Mouse (Mus musculus): ENCODE data around the gene Tap1. TPM values are rescaled to one million over a fixed set of nuclear protein-coding genes. Genes with fewer than 3 reads are reported as not detected.

Tap1 gene
- polyA plus RNA-seq, 1 experiment from 2014 or later: 1.5 TPM

DNA sequence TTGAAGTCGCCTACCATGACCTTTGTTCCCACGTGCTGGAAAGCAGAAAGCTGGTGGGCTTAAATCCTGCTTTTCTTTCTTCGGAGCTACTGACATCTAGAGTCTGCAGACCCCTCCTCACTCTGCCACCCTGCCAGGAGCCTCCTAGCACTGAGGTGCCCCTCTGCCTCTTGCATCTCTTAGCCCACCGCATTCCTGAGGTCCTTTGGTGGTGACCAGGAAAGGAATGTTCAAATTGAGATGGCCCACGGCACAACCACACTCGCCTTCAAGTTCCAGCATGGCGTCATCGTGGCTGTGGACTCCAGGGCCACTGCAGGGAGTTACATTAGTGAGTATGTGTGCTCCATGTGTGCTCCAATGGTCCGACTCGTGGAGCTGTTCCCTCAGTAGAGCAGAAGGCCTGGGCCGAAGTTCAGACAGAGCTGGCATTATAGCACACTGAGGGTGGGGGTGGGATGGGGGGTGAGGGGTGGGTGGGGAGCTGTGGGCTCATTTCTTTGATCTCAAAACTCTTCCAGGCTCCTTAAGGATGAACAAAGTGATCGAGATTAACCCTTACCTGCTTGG lies 11.8 kb downstream of the Tap1 start:
- ATAC-seq (replicated peaks): no peak
- Histone ChIP-seq H3K4me2 (replicated peaks) (no peak overlapping the region), H3K36me3 (no peaks in the 10 kb centered on the region), H3K9me3 (no peaks in the 10 kb centered on the region), H3K4me3 (no peak overlapping the region), H3K4me1 (peaks cover 12% of the 10 kb centered on the region), H3K27me3 (peaks cover 54% of the 10 kb centered on the region), H3K9ac (replicated peaks) (no peak overlapping the region), H3K27ac (replicated peaks) (no peak overlapping the region)
- 58% methylated on average over 12 of the region's 12 CpGs for WGBS

DNA sequence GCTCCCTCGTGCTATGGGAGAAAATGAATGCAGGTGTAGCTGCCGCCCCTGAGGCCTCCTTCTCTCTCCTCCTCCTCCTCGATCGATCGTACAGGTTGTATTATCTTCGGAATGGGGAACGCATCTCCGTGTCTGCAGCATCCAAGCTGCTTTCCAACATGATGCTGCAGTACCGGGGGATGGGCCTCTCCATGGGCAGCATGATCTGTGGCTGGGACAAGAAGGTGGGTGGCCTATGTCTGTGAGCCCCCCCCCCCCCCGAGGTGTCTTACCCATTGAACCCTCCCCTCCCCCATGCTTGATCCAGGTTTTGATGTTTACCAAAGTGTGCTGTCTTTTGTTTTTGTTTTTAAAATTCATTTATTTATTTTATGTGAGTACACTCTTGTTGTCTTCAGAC lies 12.7 kb downstream of the Tap1 start:
- ATAC-seq (replicated peaks): no peak
- Histone ChIP-seq H3K4me2 (replicated peaks) (no peak overlapping the region), H3K4me3 (no peak overlapping the region), H3K4me1 (peaks cover 18% of the 10 kb centered on the region), H3K27me3 (peaks cover 51% of the 10 kb centered on the region), H3K9ac (replicated peaks) (no peak overlapping the region), H3K27ac (replicated peaks) (no peak overlapping the region), H3K9me3 (no peaks in the 10 kb centered on the region), H3K36me3 (no peaks in the 10 kb centered on the region)
- 82% methylated on average over 10 of the region's 10 CpGs for WGBS

DNA sequence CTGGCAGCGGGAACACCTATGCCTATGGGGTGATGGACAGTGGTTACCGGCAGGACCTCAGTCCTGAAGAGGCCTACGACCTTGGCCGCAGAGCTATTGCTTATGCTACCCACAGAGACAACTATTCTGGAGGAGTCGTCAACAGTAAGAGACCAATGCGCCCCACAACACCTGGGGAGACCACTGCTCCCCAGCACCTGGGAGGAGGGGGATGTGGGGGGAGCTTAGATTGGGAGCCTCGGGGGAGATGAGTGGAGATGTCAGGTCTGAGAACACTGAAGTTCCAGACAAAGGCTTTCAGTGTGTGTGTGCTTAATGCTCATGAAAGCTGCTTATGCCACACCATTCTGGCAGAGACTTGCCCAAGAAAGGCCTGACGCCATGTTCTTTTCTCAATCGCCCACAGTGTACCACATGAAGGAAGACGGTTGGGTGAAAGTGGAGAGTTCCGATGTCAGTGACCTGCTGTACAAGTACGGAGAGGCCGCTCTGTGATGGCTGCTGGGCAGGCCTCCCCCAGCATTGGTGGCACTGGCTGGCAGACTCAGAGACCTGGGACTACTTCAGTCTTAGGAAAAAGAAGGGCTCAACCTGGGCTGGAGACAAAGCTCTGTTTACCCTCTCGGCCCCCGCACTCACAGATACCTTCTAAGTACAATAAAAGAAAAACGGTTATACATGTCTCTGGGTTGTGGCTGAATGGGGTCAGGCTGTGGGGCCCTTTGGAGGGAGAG lies 13.6 kb downstream of the Tap1 start:
- H3K27ac ChIP-seq (replicated peaks): no peak overlapping the region
- no peak overlapping the region for H3K9ac ChIP-seq (replicated peaks)
- H3K27me3 ChIP-seq: peaks cover 52% of the 10 kb centered on the region
- 86% methylated on average over 16 of the region's 16 CpGs for WGBS
- no peak overlapping the region for H3K4me2 ChIP-seq (replicated peaks)
- no peak for ATAC-seq (replicated peaks)
- H3K9me3 ChIP-seq: no peaks in the 10 kb centered on the region
- no peak overlapping the region for H3K4me3 ChIP-seq
- H3K4me1 ChIP-seq: peaks cover 23% of the 10 kb centered on the region
- no peaks in the 10 kb centered on the region for H3K36me3 ChIP-seq

DNA sequence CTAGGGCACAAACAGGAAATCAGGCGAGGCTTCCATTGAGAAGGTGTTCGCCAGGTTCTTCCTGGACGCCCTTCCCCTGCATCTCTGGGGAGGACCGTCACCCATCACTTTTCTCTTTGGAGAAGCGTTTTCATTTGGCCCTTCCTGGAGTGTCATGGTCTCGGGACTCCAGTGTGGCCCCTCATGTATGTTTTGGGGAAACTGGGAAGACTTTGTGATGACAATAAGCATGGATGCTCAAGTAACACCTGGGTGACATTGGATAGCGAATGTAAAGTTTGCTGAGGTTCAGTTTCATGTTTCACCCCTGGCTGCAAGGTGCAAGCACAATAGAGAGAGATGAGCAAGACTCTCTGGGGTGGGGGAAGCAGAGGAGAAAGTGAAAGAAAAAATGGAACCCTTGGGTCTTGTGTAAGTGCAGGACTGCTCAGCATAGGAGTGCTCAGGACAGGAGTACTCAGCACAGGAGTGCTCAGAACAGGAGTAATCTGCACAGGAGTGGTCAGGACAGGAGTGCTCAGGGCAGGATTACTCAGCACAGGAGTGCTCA lies 14.2 kb downstream of the Tap1 start:
- no peaks in the 10 kb centered on the region for H3K36me3 ChIP-seq
- 71% methylated on average over 7 of the region's 7 CpGs for WGBS

DNA sequence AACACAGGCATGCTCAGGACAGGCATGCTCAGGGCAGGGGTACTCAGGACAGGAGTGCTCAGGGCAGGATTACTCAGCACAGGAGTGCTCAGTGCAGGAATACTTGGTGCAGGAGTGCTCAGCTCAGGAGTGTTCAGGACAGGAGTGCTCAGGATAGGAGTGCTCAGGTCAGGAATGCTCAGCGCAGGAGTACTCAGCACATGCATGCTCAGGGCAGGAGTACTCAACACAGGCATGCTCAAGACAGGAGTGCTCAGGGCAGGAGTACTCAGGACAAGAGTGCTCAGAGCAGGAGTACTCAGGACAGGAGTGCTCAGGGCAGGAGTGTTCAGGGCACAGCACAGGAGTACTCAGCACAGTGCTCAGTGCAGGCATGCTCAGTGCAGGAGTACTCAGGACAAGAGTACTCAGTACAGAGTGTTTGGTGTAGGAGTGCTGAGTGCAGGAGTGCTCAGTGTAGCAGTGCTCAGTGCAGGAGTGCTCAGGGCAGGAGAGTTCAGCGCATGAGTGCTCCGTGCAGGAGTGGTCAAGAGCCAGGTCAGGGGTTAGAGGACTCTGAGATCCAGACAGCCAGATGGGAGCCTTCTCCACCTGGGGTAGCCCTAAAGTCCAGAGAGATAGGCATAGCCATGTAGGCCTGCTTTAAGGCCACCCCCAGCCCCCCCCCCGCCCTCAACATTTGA lies 15.5 kb downstream of the Tap1 start:
- H3K4me2 ChIP-seq (replicated peaks): no peak overlapping the region
- no peak overlapping the region for H3K4me3 ChIP-seq
- no peak overlapping the region for H3K9ac ChIP-seq (replicated peaks)
- H3K27me3 ChIP-seq: peaks cover 44% of the 10 kb centered on the region
- WGBS: 85% methylated on average over 4 of the region's 4 CpGs
- peaks cover 15% of the 10 kb centered on the region for H3K4me1 ChIP-seq
- peak; percentile 44; the same call in 1 of the 2 replicates for ATAC-seq (replicated peaks)
- H3K36me3 ChIP-seq: no peaks in the 10 kb centered on the region
- no peak overlapping the region for H3K27ac ChIP-seq (replicated peaks)
- no peaks in the 10 kb centered on the region for H3K9me3 ChIP-seq

More for the DNA sequence above, 14.2 kb downstream of the Tap1 start:
- ATAC-seq (replicated peaks): no peak
- no peak overlapping the region for H3K4me3 ChIP-seq
- H3K27ac ChIP-seq (replicated peaks): no peak overlapping the region
- no peaks in the 10 kb centered on the region for H3K9me3 ChIP-seq
- H3K4me1 ChIP-seq: peaks cover 23% of the 10 kb centered on the region
- H3K9ac ChIP-seq (replicated peaks): no peak overlapping the region
- no peak overlapping the region for H3K4me2 ChIP-seq (replicated peaks)
- peaks cover 50% of the 10 kb centered on the region for H3K27me3 ChIP-seq

DNA sequence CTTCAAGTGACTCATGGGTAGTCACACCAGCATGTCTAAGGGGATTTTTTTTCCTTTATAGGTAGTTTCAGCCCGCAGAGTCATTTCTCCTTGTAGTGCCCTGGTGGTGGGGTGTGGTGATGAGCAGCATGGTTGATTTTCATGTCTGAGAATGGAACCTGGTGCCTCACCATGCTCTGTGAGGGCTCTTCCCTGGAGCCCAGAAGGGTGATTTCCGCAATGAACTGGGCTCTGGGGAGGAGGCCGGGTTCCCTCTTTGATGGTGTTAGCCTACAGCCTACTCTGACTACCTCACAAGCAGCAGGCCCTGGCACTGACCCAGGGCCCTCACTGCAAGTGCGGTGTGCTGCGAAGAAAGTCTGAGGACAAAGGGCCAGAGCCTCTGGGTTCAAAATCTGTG lies 16.1 kb downstream of the Tap1 start, which contains the start of gene Tap2:
Tap2 (plus strand) TSS at position 84 of the 400 bp plus-strand sequence.
- Histone ChIP-seq H3K36me3 (no peaks in the 10 kb centered on the region), H3K27ac (replicated peaks) (no peak within 1 kb of the TSS), H3K4me2 (replicated peaks) (peak within 1 kb of the TSS; percentile 77), H3K4me3 (peak within 1 kb of the TSS; percentile 62), H3K9me3 (no peaks in the 10 kb centered on the region), H3K4me1 (peaks cover 11% of the 10 kb centered on the region; the same call in 1 of the 2 replicates), H3K27me3 (peaks cover 38% of the 10 kb centered on the region), H3K9ac (replicated peaks) (peak within 1 kb of the TSS; percentile 53)
- ATAC-seq (replicated peaks): no peak
- whole genome bisulfite sequencing: 46% methylated on average over 5 of the region's 5 CpGs

DNA sequence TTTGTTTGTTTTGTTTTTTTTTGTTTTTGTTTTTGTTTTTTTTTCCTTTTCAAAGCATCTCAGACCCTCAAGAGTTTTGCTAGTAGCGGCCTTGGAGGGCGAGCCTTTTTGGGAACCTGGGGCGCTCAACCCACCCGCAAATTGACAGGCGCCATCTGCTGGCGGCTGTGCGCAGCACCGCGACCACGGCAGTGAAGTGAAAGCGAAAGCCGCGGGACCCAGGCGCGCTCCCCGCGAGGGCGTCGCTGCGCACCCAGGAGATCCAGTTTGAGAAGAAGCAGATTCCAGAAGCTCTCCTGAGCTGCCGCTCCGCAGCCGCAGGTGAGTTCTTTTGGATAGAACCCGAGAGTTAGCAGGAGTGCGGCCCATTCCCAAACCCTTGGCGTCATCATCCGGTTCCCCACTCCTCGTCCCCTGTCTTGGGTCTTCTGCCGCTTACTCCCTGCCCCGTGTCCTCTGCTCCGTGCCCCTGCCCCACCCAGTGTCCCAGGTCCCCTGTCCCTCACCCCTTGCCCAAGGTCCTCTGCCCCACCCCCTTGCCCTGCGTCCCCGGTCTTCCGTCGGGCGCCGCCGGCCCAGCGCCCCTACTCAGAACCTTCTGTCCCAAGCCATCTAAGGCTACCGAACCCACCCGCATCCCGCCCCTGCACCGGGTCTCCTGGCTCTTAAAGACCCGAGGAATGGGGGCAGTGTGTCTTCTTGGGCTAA lies 17.1 kb downstream of the Tap1 start:
- peak; percentile 80; the same call in 1 of the 2 replicates for ATAC-seq (replicated peaks)
- Histone ChIP-seq H3K9me3 (no peaks in the 10 kb centered on the region), H3K4me1 (peaks cover 11% of the 10 kb centered on the region; the same call in 1 of the 2 replicates), H3K36me3 (no peaks in the 10 kb centered on the region), H3K9ac (replicated peaks) (peak overlapping the region; percentile 53), H3K4me3 (peak overlapping the region; percentile 62), H3K4me2 (replicated peaks) (peak overlapping the region; percentile 77), H3K27ac (replicated peaks) (no peak overlapping the region), H3K27me3 (peaks cover 30% of the 10 kb centered on the region)
- WGBS: 1% methylated on average over 44 of the region's 44 CpGs

DNA sequence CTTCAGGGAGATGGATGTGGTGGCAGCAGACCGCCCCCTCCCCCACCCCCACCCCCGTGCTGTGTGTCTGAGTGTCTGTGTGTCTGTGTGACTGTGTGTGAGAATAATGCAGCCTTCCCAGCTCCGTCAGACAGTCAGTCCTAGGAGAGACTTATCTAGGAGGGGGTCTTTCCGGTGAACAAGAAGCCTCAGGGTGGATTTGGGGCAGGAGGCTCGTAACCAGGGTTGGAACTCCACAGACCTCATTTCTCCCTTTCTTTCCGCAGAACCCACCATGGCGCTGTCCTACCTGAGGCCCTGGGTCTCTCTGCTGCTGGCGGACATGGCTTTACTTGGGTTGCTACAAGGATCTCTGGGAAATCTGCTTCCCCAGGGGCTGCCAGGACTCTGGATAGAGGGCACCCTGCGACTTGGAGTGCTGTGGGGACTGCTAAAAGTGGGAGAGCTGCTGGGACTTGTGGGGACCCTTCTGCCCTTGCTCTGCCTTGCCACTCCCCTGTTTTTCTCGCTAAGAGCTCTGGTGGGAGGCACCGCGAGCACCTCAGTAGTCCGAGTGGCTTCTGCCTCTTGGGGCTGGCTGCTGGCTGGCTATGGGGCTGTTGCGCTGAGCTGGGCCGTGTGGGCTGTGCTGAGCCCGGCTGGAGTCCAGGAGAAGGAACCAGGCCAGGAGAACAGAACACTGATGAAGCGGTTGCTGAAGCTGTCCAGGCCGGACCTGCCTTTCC lies 17.8 kb downstream of the Tap1 start:
- ATAC-seq (replicated peaks): no peak
- Histone ChIP-seq H3K4me3 (peak overlapping the region; percentile 62), H3K4me2 (replicated peaks) (peak overlapping the region; percentile 77), H3K4me1 (peaks cover 11% of the 10 kb centered on the region; the same call in 1 of the 2 replicates), H3K36me3 (no peaks in the 10 kb centered on the region), H3K9me3 (no peaks in the 10 kb centered on the region), H3K27ac (replicated peaks) (no peak overlapping the region), H3K27me3 (peaks cover 27% of the 10 kb centered on the region), H3K9ac (replicated peaks) (peak overlapping the region; percentile 53)
- WGBS: 13% methylated on average over 18 of the region's 18 CpGs

DNA sequence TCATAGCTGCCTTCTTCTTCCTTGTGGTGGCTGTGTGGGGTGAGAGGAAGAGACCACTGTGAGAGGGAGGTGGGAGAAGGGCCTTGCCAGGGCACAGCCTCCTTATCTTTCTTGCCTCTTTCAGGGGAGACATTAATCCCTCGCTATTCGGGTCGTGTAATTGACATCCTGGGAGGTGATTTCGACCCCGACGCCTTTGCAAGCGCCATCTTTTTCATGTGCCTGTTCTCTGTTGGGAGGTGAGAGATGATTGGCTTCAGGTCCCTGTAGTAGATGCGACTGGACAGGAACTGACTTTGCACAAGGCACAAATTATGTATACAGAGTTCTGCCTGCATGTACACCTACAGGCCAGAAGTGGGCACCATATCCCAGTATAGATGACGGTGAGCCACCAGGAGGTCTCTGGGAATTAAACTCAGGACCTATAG lies 18.4 kb downstream of the Tap1 start:
- no peak overlapping the region for H3K9ac ChIP-seq (replicated peaks)
- WGBS: 11% methylated on average over 9 of the region's 9 CpGs
- no peak overlapping the region for H3K27ac ChIP-seq (replicated peaks)
- no peak for ATAC-seq (replicated peaks)
- no peaks in the 10 kb centered on the region for H3K36me3 ChIP-seq
- no peak overlapping the region for H3K4me3 ChIP-seq
- H3K9me3 ChIP-seq: no peaks in the 10 kb centered on the region
- peaks cover 11% of the 10 kb centered on the region; the same call in 1 of the 2 replicates for H3K4me1 ChIP-seq
- H3K4me2 ChIP-seq (replicated peaks): no peak overlapping the region
- H3K27me3 ChIP-seq: peaks cover 27% of the 10 kb centered on the region

DNA sequence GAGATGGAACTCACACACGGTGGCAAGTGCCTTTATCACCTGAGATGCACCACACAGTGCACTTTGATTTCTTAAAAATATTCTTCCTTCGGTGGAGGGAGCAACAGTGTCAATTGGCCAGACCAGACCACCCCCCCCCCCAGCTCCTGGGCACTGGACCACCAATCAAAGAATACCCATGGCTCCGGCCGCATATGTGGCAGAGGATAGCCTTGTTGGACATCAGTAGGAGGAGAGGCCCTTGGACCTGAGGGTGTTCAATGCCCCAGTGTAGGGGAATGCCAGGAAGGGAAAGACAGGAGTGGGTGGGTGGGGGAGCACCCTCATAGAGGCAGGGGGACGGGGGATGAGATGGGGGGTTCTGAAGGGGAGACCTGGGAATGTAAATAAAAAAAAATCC lies 19.4 kb downstream of the Tap1 start:
- no peak overlapping the region for H3K4me3 ChIP-seq
- H3K36me3 ChIP-seq: no peaks in the 10 kb centered on the region
- no peak overlapping the region for H3K9ac ChIP-seq (replicated peaks)
- peaks cover 35% of the 10 kb centered on the region for H3K27me3 ChIP-seq
- no peak overlapping the region for H3K4me2 ChIP-seq (replicated peaks)
- 84% methylated on average over 5 of the region's 5 CpGs for WGBS
- no peaks in the 10 kb centered on the region for H3K9me3 ChIP-seq
- H3K27ac ChIP-seq (replicated peaks): no peak overlapping the region
- peaks cover 11% of the 10 kb centered on the region; the same call in 1 of the 2 replicates for H3K4me1 ChIP-seq
- ATAC-seq (replicated peaks): no peak

DNA sequence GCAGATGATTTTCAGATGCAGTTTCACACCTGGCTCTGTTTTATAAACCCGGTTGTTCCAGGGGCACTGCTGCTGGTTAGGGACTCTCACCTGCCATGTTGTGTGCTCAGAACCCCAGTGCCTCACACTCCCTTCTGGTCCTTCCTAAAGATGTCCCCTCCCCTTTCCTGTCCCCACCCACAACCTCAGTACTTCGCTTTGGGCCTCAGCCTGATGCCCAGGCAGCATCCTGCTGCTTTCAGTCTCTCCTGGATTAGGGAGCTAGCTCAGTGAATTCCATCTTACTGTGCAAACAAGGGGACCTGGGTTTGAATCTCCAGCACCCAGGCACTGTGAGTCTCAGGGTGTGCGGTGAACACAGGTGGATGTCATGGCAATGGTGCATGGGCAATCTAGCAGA lies 20.1 kb downstream of the Tap1 start:
- Histone ChIP-seq H3K27me3 (peaks cover 41% of the 10 kb centered on the region), H3K27ac (replicated peaks) (no peak overlapping the region), H3K4me2 (replicated peaks) (no peak overlapping the region), H3K4me3 (no peak overlapping the region), H3K9me3 (no peaks in the 10 kb centered on the region), H3K9ac (replicated peaks) (no peak overlapping the region), H3K36me3 (no peaks in the 10 kb centered on the region), H3K4me1 (peaks cover 11% of the 10 kb centered on the region; the same call in 1 of the 2 replicates)
- no peak for ATAC-seq (replicated peaks)
- 71% methylated on average over 3 of the region's 3 CpGs for WGBS
